Mouse (Mus musculus) liver, adult 2 months (tissue): ENCODE data around the gene 1520401A03Rik.

Experiments used
- CTCF ChIP-seq: fragments of 200-500 bp; IDR thresholded peaks from 2 replicates; pipeline ENCODE4 v1.5.1; 2011; ENCODE audit warnings: low read depth, low read length, control low read depth
- POLR2A ChIP-seq: fragments of 200-500 bp; IDR thresholded peaks from 2 replicates; pipeline ENCODE4 v1.6.1; 2011; ENCODE audit warnings: low read length, control low read depth; ENCODE audit not compliant: insufficient read depth; ENCODE audit errors: extremely low read depth

- no peak for TF ChIP-seq POLR2A
- TF ChIP-seq CTCF, result no peak
Observed at GRCm38 (mm10) chr17:23683856-23684672, 38.5 kb downstream of the 1520401A03Rik start, which contains the start of gene Cldn9.
